Mouse (Mus musculus) kidney, postnatal 36 days (tissue): Measurements from ENCODE around the gene Gm3402.
"Not testable (repeated sequence)": the region's sequence is repeated elsewhere in the genome, so short reads cannot be mapped to it uniquely, and the experiment has no call there.

Source experiments
- DNase-seq, 2 experiments: peaks; one replicate each; pipeline ENCODE4 v3.0.0; 2021 to 2022; ENCODE audit warnings: mixed read lengths in 2 of 2

The Gm3402 gene

GRCm38 (mm10) chr5:146513823-146514222, at the start of gene Gm3402:
Gene Gm3402, plus strand, starts transcription at chr5:146514123.
- DNase-seq: not testable (repeated sequence)

- no peak for DNase-seq
These were observed 47.3 kb upstream of the Gm3402 start for GRCm38 (mm10) chr5:146466663-146467062.

- DNase-seq: peak in 1 of 2 experiments; percentile 17
These were observed 45.6 kb upstream of the Gm3402 start for GRCm38 (mm10) chr5:146468311-146468710.

GRCm38 (mm10) chr5:146470821-146471220, 43.1 kb upstream of the Gm3402 start:
- no peak for DNase-seq

GRCm38 (mm10) chr5:146471311-146471710, 42.6 kb upstream of the Gm3402 start:
- DNase-seq: peak; percentile 34 to 39

GRCm38 (mm10) chr5:146471821-146472220, 42.1 kb upstream of the Gm3402 start:
- DNase-seq: no peak

- peak; percentile 46 to 60 for DNase-seq
These were observed 34.4 kb upstream of the Gm3402 start for GRCm38 (mm10) chr5:146479564-146479963.

- not testable (repeated sequence) for DNase-seq
These were observed 32.3 kb upstream of the Gm3402 start, which contains the start of gene Gm6408 for GRCm38 (mm10) chr5:146481665-146482064. Gene Gm6408, plus strand, starts transcription at chr5:146481965.

GRCm38 (mm10) chr5:146488959-146489358, 25.0 kb upstream of the Gm3402 start:
- DNase-seq: peak; percentile 44 to 71

- not testable (repeated sequence) for DNase-seq
These were observed 22.9 kb upstream of the Gm3402 start, which contains the start of gene Gm6370 for GRCm38 (mm10) chr5:146491063-146491462. Gene Gm6370, plus strand, starts transcription at chr5:146491363.

GRCm38 (mm10) chr5:146502099-146502498, 11.8 kb upstream of the Gm3402 start, which contains the start of gene 4930449I24Rik:
Gene 4930449I24Rik, plus strand, starts transcription at chr5:146502399.
- DNase-seq: not testable (repeated sequence)

- DNase-seq: not testable (repeated sequence)
These were observed 11.6 kb downstream of the Gm3402 start, which contains the start of gene Gm3404 for GRCm38 (mm10) chr5:146525501-146525900. Gene Gm3404, plus strand, starts transcription at chr5:146525801.

- DNase-seq: not testable (repeated sequence)
These were observed 23.4 kb downstream of the Gm3402 start, which contains the start of gene Gm3409 for GRCm38 (mm10) chr5:146537347-146537746. Gene Gm3409, plus strand, starts transcription at chr5:146537647.

- not testable (repeated sequence) for DNase-seq
These were observed 41.9 kb downstream of the Gm3402 start, which contains the start of gene Gm3415 for GRCm38 (mm10) chr5:146555836-146556235. Gene Gm3415, plus strand, starts transcription at chr5:146556136.

GRCm38 (mm10) chr5:146564259-146564658, 50.3 kb downstream of the Gm3402 start:
- DNase-seq: no peak
